Mouse (Mus musculus) mesoderm, embryonic 11.5 days (tissue): ENCODE data around the gene Slc16a14.
A peak's percentile ranks its signal among the peaks of the same experiment; 100 is the strongest.

ENCODE experiments used
- DNase-seq: peaks from one replicate; pipeline ENCODE4 v3.0.0-alpha.2; 2012; ENCODE audit warnings: low read depth, low spot score

Slc16a14 gene

DNA sequence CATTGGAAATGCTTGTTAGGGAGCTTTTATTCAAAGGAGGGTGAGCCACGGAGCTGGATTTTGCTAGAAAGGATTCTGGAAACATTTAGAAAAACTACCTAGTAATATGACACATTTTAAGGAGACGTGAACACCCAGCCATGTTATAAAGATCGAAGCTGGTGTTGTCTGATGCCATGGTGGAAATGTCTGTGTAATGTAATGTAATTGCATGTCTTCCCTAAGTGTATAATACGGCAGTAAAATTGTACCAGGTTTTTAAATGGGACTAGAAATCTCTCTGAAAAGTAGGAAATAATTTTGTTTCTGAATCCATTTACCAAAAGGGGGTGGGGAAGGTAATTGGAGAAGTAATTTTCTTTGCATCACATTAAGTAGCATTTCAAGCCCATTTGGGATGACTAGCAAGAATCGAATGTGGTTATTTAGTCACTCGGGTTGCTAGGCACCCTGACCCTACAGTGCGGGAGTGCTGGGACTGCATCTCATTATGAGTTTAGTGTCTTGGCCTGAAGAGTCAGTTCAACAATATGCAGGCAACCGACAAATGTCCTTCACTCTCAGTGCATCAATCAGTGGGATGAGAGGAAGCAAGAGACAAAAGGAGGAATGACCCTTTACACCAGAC lies 24.6 kb downstream of the Slc16a14 start:
- peak; percentile 47 for DNase-seq

DNA sequence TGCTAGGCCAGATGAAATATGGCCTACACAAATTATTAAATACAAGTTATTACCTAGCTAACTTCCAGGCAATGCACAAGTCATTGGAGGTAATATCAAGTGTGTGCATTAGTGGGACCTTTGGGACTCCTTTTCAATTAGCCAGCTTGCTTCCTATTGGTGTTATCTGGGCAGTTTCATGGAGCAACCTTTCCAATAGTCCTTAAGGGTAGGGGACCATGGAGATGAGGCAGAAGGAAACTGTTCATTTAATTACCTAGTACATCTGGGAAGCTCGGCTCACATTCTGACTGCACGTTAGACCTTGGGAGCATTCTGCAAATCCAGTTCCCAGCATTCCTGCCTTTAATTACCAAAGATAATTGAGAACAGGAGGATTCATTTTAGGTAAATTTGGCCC lies 30.5 kb downstream of the Slc16a14 start:
- no peak for DNase-seq

DNA sequence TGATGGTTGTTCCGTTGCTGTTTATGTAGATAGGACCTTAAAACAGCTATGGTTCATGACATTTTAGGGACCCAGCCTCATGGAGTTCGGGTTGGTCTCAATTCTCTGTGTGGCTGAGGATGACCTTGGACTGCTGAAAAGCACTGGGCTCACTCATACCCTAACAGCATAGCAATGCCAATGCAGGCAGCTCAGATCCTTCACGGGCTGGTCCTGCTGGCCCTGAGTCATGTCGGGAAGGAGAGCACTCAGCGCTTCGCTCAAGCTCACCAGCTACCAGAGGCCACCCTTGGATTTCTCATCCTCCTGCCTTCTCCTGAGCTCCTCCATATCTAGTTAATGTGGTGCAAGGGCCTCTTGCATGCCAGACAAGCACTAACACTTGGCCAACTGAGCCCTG lies 35.8 kb downstream of the Slc16a14 start:
- no peak for DNase-seq

DNA sequence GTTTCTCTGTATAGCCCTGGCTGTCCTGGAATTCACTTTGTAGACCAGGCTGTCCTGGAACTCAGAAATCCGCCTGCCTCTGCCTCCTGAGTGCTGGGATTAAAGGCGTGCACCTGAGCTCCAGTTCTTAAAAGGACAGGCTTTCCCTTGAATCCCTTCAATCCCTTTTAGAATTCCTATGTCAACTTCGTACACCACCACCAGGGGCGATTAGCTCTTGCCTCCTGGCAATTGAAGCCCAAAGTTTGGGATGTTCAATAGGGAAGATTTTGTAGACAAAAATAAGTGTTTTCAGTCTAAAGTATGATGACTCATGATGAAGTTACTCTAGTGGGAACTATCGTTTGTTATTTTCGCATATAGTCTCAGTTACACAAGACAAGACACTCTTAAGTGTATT lies 37.6 kb downstream of the Slc16a14 start:
- DNase-seq, result no peak

DNA sequence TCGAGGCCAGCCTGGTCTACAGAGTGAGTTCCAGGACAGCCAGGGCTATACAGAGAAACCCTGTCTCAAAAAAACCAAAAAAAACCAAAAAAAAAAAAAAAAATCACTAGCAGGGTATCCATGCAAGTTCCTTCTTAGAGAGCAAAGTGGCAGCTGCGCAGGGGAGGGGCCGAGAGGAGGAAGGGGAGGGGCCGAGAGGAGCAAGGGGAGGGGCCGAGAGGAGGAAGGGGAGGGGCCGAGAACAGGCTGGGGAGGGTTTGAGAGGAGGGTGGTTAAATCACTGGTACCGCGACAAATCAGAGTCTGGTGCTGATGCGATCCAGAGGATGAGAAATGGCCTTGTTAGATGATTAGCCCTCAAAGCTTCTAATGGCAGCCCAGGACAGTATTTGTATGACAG lies 43.2 kb downstream of the Slc16a14 start:
- no peak for DNase-seq

DNA sequence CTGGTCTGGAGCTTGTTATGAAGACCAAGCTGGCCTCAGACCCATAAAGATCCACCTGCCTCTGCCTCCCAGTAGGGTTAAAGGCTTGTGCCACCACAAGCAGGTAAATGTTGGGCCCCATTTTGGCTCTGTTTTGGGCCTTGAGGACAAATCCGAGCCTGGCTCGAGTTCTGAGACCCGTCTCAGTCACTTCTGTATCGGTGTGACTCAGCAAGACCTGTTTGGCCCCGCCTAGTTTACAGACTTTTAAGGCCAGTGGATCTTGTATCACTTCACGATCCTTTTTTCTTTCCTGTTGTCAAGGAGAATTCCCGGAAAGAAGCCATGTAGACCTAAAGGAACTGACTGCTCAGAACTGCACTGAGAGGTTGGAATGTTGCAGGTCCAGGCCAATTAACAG lies 44.4 kb downstream of the Slc16a14 start:
- no peak for DNase-seq

DNA sequence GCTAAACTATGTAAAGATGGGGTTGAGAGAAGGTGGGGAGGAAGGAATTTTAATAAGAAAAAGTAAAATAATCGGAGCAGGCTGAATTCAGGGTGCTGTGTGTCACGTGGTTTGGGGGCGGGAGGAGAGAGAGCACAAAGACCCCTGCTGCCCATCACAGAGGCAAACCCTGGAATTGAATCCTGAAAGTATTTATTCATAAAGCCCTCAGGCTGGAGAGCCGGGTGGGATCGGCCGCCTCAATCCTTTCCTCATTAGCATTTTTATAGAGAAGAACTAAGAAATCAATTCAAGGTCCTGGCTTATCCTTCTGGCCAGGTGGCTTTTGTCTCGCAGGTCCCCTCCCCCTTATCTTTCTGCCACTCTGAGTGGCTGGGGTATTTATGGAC lies 44.9 kb downstream of the Slc16a14 start:
- DNase-seq, result peak; percentile 28

DNA sequence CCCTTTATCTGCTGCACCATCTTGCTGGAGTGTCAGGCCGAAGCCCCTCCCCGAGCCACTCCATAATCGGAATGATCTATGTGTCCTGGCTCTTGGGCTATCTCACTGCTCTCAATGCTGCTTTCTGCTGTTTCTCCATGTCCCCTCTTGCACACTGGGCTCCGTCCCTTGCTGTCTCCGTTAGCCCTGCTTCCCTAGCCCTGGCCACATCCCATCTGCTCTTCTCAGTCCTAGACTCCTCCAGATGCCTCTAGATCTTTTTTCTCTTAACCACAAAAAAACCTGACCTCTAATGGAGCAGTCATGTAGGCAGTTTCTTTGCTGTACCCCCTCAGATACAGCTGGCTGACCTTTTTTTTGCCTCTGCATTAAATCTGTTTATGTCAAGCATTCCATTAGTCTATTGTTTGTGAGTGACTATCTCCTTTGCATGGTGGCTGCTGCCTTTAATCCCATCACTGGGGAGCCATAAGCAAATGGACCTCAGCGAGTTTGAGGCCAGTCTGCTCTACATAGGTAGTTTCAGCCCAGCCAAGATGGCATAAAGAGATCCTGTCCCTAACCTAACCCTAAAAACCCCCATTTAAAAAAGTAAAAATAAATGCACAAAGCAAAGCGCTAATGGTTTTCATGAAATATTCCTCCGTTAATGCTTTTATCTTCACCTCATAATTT lies 45.5 kb downstream of the Slc16a14 start:
- no peak for DNase-seq

DNA sequence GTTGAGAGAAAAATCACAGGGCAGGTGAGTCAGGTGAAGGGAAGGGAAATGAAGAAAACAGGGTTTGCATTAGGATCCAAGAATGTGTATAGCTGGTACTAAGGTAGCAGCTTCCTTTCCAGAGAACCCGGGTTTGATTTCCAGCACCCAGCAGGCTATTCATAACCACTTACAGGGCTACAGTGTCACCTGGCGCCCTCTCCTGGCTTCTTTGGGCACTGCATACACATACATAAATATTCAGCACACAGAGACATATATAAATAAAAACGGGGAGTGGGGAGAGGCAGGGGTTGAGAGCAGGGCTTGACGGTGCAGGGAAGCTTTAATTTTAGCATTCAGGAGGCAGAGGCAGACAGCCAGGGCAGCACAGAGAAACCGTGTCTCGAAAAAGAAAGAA lies 49.0 kb downstream of the Slc16a14 start:
- DNase-seq, result no peak

DNA sequence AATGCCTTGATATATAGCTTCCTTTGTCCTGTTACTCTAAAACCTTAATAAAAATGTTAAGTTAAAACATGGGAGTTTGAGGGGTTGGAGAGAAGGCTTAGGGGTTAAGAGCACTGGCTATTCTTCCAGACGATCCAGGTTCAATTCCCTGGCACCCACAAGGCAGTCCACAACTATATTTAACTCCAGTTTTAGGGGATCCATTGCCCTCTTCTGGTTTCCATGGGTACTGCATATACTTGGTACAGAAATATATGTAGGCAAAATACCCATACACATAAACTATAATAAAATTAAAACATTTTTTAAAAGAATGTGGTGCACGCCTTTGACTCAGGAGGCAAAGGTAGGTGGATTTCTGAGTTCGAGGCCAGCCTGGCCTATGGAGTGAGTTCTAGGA lies 49.8 kb downstream of the Slc16a14 start:
- DNase-seq, result no peak

DNA sequence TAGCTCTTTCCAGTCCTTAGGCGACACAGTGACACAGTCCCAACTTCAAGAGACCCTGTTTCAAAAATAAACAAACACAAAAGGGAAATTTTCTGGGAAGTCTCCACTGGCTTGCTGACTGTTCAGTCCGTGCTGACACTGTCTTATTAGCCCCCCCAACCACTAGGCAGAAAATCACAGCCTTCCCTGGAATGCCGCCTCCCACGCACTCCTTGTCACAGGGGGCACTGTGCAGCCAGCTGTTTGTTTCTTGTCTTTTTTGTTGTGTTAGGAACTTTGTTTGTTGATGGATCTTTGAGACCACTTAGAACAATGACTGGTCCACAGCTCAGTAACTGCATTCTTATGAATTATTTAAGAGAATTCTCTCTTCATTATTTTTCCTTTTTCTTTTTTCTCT lies 51.0 kb downstream of the Slc16a14 start:
- no peak for DNase-seq

DNA sequence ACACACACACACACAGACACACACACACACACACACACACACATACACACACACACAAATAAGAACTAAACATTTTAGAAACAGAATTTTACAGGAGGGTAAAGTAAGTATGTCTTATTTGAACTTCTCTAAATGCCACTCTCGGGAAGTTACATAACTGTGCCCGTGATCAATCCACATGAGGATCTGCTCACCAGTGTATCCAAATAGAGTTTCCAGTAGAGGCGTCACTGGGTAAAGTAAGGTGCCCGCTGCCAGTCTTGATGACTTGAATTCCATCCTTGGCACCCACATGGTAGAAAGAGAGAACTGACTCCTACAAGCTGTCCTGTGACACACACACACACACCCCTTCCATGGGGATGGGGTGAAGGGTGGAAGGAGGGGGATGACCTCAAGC lies 52.0 kb downstream of the Slc16a14 start:
- DNase-seq, result no peak

DNA sequence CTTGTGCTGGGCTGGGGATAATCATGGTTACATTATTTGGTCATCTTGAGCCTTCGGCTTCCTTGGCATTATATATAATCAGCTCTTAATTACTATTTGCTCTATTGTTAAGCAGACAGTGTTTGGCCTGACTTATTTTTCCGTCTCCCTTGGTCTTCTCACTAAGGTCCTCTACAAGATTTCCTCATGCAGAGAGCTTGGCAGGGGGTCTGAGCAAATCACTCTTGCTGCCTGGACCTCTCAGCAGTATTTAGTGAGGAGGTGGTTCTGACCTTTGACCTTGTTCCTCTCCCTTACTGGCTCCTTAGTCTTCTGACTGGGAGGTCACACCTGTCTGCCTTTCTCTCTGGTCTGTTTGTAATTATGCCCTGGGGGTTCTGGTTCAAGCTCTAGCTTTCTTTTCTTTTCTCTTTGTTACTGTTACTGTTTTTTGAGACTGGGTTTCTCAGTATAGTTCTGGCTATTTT lies 52.8 kb downstream of the Slc16a14 start:
- DNase-seq, result no peak

DNA sequence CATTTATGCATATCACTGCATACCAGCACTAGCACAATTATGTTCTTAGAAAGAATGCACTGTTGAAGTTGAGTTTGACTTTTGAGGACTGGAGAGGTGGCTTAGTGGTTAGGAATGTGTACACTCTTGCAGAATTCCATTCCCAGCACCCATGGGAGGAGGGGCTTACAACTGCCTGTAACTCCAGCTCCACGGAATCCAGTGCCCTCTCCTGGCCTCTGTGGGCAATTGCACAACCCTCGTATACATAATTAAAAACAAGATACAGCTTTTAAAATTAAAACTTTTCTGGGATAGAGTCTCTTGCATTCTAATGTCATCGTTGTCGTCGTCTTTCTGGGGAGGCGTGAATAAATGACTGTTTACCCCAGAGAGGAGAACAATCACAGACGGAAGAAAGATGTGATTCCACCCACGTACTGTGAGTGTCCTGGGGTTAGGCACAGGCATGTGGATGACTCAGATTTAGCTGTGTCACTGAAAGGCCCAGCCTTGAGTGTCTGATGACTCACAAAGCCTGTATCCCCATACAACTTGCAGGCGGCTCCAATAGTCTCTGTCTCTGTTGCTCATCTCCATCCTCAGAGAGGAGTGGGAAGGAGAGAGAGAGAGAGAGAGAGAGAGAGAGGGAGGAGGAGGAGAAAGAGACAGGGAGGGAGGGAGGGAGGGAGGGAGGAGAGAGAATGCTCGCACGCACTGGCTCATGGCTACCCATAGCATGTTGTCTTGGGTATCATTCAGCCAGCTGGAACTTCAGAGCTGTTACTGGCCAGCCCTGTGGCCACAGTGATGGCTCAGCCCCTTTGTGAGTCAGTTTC lies 53.5 kb downstream of the Slc16a14 start:
- DNase-seq, result no peak

DNA sequence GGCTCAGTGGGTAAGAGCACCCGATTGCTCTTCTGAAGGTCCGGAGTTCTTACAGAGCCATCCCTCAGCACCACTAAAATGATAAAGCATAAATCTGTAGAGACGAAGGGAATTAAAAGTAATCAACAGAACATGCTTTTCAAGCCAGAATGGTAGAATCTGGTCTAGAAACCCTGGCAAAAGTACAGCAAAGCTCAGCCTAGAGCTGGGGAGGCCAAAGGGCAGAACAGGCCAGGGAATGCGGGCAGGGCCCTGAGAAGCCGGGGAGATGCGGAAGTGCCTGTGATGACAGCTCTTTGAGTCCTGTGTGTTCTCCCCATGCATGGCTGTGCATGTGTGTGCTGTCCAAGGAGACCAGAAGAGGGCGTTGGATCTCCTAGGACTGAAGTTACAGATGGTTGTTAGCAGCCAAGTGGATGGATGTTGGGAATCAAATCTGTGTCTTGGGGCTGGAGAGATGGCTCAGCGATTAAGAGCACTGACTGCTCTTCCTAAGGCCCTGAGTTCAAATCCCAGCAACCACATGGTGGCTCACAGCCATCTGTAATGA lies 55.3 kb downstream of the Slc16a14 start:
- no peak for DNase-seq

DNA sequence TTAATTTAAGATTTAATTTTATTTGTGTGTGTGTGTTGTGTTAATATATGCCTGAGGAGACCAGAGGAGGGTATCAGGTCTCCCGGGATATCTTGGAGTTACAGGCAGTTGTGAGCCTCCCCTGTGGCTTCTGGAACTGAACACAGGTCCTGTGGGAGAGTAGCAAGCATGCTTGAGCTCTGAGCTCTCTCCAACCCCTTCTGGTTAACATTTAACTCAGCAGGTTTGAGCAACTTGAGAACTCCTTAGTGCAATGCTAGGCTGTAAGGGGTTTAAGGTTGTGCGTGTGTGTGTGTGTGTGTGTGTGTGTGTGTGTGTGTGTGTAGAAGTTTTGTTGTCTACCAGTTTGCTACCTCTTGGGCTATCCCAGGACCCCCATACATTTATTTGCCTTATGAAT lies 57.3 kb downstream of the Slc16a14 start:
- no peak for DNase-seq

DNA sequence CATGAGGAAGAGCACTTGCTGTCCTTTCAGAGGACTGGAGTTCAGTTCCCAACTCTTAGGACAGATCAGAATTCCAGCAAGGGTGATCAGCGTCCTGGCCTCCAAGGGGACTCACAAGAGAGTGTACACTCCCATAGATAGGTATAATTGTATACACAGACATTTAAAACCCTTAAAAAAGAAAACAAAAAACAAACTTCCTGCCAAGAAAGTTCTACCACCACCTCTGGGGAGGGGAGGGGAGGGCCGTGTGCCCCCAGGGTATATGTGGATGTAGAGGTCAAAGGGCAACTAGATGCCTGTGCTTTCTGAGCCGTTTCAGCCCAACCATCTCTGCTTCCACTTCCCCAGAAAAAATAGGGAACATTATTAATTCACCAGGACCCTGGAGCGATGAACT lies 62.0 kb downstream of the Slc16a14 start:
- DNase-seq, result no peak

DNA sequence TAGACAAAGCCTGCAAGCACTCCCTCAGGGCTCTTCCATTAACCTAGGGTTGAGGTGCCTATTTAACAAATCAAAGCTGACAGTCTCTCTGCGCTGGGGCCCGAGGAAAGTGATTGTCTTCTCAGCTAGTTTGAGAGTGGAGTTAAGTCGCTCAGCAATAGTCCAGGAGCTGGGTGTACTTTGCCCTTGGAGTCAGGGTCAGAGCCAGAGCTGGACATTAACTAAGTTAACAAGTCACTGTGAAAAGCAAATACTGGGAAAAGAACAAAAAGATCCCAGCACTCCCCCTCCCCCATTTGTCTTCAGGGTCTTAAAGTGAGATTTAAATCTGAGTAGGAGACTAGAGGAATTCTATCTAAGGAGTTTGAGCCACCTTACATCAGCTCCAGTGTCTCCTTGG lies 62.8 kb downstream of the Slc16a14 start:
- DNase-seq, result no peak

DNA sequence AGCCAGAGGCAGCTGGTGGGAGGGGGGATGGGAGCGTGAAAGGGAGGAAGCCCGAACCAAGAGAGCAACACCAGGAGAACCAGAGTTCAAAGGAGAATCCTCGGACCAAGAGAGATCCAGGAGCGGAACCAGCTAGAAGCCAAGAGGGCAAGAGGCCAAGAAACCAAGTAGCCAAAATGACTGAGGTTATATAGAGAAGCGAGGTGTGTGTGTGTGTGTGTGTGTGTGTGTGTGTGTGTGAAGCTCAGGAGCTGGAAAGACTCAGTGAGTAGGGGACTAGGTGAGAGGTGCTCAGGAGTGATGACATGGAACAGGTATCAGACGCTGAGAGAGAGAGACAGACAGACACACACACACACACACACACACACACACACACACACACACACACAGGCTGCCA lies 63.8 kb downstream of the Slc16a14 start:
- no peak for DNase-seq

DNA sequence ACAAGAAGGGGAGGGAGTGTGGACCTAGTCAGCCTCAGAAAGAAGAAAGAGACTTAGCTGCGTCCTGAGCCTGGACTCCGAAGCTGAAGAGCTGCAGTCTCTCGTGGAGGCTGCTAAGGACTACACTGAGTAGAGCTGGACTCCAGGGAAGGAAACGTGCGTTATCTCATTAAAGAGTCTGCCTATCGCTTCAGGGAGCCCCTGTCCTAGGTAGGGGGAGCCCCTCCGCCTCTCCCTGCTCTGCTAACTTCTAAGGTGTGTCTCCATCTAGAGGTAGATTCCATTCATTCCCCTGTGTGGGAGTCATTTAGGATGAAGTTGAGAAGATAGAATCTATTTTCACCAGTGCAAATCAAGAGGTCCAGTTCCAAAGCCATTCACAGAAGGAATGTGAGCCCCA lies 65.4 kb downstream of the Slc16a14 start:
- no peak for DNase-seq

DNA sequence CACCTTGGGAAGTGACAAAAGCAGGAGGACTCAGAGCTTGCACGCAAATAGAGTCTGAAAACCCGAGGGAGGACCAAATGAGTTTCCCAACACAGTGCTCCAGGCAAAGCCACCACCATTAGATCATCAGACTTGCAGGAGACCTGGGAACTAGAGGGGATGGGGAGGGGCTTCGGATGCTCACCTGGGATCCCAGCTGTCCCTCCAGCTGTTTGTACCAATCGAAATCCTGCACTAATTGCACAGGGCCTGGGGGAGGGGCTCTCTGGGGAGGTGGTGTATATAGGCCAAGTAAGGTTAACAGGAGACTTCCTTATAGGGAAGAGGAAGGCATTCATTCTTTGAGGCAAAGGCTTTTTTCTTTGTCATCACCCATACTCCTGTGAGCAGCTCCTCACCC lies 66.1 kb downstream of the Slc16a14 start:
- no peak for DNase-seq

DNA sequence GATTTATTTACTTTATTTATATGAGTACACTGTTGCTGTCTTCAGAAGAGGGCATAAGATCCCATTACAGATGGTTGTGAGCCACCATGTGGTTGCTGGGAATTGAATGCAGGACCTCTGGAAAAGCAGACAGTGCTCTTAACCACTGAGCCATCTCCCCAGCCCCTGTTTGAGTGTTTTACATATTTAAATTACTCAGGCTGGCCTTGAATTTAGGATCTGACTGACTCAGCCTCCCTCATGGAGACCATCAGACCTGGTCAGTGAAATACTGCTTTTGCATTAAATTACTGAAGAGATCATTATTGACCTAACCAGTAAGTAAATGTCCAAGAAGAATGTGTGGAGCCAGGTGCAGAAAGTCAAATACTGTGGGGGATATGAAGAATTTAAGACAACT lies 66.6 kb downstream of the Slc16a14 start:
- DNase-seq, result no peak
